Mouse (Mus musculus) ovary, postnatal 14 days (tissue): ENCODE measurements around the gene Plekhh1.

Experiments
- DNase-seq: peaks from one replicate; pipeline ENCODE4 v3.0.0; 2022; ENCODE audit warnings: low spot score

Gene Plekhh1

GRCm38 (mm10) chr12:79034331-79034730 lies 5.4 kb downstream of the Plekhh1 start:
- no peak for DNase-seq

- no peak for DNase-seq
Measured at GRCm38 (mm10) chr12:79035349-79035748, 6.4 kb downstream of the Plekhh1 start.

GRCm38 (mm10) chr12:79039708-79040107 lies 10.7 kb downstream of the Plekhh1 start:
- DNase-seq = no peak

GRCm38 (mm10) chr12:79040201-79040827 lies 11.4 kb downstream of the Plekhh1 start:
- no peak for DNase-seq

- DNase-seq = no peak
Measured at GRCm38 (mm10) chr12:79041436-79041835, 12.5 kb downstream of the Plekhh1 start.

GRCm38 (mm10) chr12:79044668-79045067 lies 15.7 kb downstream of the Plekhh1 start:
- no peak for DNase-seq

- no peak for DNase-seq
Measured at GRCm38 (mm10) chr12:79046171-79046570, 17.2 kb downstream of the Plekhh1 start.

- DNase-seq = no peak
Measured at GRCm38 (mm10) chr12:79047203-79047602, 18.2 kb downstream of the Plekhh1 start.

GRCm38 (mm10) chr12:79048898-79049297 lies 19.9 kb downstream of the Plekhh1 start:
- DNase-seq = no peak

GRCm38 (mm10) chr12:79049807-79050206 lies 20.8 kb downstream of the Plekhh1 start:
- no peak for DNase-seq

- no peak for DNase-seq
Measured at GRCm38 (mm10) chr12:79050545-79051212, 21.7 kb downstream of the Plekhh1 start.

GRCm38 (mm10) chr12:79052073-79052472 lies 23.1 kb downstream of the Plekhh1 start:
- DNase-seq = no peak

- DNase-seq = no peak
Measured at GRCm38 (mm10) chr12:79055276-79055675, 26.3 kb downstream of the Plekhh1 start.

GRCm38 (mm10) chr12:79059573-79059972 lies 30.6 kb downstream of the Plekhh1 start:
- no peak for DNase-seq

GRCm38 (mm10) chr12:79060134-79060533 lies 31.2 kb downstream of the Plekhh1 start:
- no peak for DNase-seq

GRCm38 (mm10) chr12:79060766-79061652 lies 32.0 kb downstream of the Plekhh1 start:
- DNase-seq = no peak

GRCm38 (mm10) chr12:79064451-79064850 lies 35.5 kb downstream of the Plekhh1 start:
- DNase-seq = no peak

- DNase-seq = no peak
Measured at GRCm38 (mm10) chr12:79066431-79066830, 37.5 kb downstream of the Plekhh1 start.

GRCm38 (mm10) chr12:79067526-79067925 lies 38.6 kb downstream of the Plekhh1 start:
- DNase-seq = no peak

- no peak for DNase-seq
Measured at GRCm38 (mm10) chr12:79068306-79068705, 39.3 kb downstream of the Plekhh1 start.

GRCm38 (mm10) chr12:79069187-79069608 lies 40.2 kb downstream of the Plekhh1 start:
- no peak for DNase-seq

GRCm38 (mm10) chr12:79069916-79070315 lies 41.0 kb downstream of the Plekhh1 start:
- peak; percentile 10 for DNase-seq
